Mouse (Mus musculus): ENCODE measurements around the gene Chn1.

- TF ChIP-seq CTCF (IDR thresholded peaks at IDR 0.05; ENCODE audit: borderline replicate concordance, control insufficient read depth, extremely low read depth, insufficient read depth, low read length, poor library complexity) (no peak), POLR2A (IDR thresholded peaks at IDR 0.05; ENCODE audit: control insufficient read depth, extremely low read depth, insufficient read depth, low read length, poor library complexity) (no peak)
These were observed 200.7 kb downstream of the Chn1 start for GRCm38 (mm10) chr2:73574418-73574817.

Measured in thymus, adult 2 months (tissue).